Mouse (Mus musculus) cerebellum, postnatal 14 days (tissue): ENCODE data around the gene Tmem238.

ENCODE experiments used
- DNase-seq, 2 experiments: peaks; one replicate each; pipeline ENCODE4 v3.0.0; 2021; ENCODE audit warnings: mixed read lengths in 2 of 2

The Tmem238 gene

DNA sequence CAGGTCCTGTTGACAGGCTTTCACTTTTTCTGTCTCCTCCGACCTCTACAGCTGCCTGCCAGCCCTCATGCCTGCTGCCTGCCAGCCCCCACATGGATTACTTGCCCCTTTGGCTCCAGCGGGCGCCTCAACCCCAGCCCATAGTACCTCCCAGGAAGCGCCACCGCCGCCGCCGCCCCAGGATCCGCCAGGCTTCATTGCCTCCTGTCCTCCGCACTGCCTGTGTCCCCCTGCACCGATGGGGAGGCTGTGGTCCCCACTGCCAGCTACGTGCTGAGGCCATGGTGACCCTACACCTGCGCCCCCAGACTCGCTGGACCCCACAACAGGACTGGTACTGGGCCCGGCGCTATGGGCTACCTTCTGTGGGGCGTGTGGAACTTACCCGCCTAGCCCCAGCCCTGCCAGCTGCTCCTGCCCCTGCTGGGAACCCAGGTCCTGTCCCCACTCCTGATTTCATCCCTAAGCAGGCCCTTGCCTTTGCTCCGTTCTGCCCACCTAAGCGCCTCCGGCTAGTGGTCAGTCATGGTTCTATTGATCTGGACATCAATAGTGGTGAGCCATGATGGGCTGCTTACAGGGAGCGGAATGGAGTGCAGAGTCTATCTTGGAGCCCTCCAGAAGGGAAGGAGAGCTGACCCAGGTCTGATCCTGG, 43.0 kb downstream of the Tmem238 start:
- DNase-seq = no peak

DNA sequence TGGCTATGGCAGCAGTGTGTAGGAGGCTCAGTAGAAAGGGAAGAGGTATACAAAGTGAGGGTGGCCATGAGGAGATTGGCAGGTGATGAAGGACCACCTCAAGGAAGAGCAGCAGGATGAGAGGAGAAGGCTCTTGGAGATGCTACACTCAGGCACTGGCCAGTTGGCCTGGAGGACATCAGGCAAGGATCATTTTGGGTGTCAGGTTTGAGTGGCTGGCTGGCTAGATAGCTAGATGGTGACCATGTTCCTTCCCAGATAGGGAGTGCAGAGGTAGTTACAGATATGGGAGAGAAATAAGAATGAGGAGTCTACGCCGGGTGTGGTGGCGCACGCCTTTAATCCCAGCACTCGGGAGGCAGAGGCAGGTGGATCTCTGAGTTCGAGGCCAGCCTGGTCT, 44.6 kb downstream of the Tmem238 start:
- no peak for DNase-seq

DNA sequence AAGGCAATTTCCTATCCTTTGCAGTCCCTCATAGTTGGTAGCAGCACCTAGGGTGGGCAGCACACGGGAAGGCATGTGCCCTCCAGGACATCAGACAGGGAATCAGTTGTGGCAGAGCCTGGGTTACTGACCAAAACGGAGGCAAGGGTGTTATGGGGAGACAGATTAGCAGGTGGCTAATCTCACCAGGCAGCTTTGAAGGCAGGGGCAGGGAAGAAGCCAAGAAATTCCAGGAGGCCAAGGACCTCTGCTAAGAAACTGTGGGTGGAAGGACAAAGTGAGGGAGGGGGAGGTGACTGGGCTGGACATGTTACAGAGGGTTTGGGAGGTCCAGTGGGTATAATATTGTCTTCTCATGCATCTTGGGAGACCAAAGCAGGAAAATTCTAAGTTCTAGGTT, 46.1 kb downstream of the Tmem238 start:
- DNase-seq = no peak

DNA sequence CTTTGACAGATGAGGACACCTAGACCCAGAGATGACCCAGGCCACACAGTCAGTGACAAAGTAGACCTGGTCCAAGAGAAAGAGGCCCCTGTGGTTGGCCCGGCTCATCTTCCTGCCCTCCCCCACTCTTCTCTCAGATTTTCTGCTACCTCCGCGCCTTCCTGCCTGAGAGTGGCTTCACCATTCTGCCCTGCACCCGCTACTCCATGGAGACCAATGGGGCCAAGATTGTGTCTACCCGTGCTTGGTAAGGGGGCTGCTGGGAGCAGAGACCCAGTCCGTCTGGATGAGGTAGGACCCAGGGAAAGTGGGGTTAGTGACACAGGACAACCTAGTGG, 47.0 kb downstream of the Tmem238 start:
- DNase-seq = no peak

DNA sequence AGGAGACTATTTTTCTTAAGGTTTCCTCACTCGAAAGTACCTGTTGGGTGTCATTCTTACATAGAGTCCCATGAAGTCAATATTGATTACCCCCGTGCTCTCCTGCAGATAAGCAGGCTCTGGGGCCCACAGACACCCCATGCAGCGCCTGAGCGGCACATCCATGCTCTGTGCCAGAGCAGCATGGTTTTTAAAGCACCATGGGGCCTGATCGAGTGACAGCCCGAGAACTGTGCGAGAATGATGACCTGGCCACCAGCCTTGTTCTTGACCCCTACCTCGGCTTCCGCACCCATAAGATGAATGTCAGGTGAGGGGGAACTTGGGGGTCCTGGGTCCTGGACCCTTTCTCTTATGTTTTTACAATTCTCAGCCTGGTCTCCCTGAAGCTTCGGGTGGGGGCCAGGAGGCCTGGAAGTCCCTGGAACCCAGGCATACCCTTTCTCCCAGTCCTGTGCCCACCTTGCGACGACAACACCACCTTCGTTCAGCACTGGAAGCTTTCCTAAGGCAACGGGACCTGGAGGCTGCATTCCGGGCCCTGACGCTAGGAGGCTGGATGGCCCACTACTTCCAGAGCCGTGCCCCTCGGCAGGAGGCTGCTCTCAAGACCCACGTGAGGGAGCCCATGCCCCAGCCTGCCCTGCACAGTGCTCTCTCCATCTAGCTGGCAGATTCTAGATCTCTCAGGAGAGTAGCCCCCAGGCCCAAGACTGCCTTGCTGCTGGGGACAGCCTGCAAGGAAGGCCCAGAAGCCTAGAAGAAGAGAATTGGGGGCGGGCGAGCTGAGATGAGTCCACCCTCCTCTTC, 47.6 kb downstream of the Tmem238 start:
- DNase-seq = peak; percentile 35 to 36

DNA sequence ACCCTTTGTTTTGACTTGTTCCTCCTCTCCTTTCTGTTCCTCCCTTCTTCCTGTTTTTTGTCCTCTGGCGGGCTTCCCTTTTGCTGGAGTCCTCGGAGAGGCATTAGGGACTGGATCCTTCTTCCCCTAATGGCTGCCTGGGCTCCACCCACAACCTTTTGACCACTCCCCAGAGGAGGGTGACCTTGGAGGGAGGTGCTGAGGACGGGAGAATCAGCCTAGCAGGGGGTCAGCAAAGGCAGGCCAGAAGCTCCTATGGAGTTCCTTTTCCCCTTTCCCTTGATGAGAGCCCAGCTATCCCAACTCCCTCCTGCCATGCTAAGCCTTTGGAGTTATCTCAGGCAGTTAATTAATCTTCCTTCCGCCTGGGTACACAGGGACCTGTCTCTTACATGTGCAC, 48.3 kb downstream of the Tmem238 start:
- peak; percentile 80 to 81 for DNase-seq

DNA sequence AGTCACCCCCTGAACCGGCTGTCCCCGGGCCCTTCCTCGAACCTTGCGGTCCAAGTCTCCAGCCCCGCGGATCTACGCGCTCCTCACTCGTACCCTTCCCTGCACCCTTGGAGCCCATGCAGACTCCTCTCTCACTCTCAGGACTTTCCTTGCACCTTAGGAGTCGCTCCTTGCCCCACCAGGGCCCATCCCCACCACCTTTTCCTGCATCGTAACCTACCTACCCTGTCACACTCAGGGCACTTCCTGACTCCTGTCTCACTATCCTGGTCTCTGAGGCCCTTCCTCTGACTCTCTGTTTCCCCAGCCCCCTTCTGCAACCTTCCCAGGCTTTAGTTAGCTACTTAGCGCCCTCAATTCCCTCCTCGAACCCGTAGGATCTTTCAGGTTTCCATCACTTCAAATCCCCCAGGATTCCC, 49.1 kb downstream of the Tmem238 start:
- no peak for DNase-seq

DNA sequence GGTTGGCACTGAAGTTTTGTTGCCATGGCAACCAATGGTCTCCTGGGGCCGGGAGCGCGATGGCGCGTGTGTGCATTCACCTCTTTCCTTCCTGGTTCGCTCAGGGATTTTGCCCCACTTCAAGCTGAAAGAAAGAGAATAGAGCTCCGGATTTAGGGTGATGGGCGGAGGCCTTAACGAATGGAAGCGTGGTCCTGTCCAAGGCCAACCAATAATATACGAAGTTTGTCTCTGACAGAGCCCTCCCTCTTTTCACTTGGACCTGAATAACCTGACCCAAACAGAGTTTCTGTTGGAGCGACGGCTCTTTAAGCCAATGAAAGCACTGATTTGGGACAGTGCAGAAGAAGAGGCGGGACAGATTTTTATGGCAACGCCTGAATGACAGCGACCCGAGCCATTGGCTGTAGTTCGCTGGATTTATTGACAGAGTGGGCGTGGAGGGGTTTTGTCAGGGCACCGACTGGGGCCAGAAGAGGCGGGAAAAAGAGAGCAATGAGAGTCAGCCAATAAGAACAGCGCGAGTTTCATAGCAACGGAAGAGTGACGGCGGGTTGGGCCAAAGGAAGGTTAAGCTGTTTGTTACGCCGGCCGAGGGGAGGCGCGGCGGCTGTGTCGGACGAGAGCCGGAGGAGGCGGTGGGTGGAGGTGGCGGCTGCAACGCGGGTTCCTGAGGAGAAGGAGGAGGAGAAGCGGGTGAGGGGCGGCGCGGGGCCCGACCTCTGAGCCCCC, 49.7 kb downstream of the Tmem238 start, which contains the start of gene Kmt5c:
Gene Kmt5c (plus strand): TSS at position 572 of the 732 bp plus-strand sequence.
- peak; percentile 98 for DNase-seq

DNA sequence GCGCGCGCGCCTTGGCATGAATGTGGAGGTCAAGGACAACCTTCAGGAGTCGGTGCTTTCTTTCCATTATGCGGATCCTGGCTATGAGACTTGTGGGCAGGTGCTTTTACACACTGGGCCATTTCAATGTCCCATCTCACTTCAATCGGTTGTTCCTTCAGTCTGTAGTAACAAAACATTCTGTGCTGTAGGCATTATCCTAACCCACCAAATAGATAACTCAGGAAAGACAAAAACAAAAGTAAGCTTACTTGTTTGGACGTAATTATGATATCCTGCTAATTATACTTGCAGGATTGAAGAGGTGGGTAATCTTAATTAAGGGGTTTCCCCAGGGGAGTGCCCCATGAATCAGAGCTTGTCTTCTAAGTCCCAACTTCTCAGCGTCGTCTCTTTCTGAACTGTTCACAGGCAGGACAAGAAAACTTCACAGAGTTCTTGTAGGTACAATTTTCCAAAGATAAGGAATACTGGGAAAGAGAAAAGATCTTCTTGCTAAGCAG, 50.4 kb downstream of the Tmem238 start:
- DNase-seq = peak in 1 of 2 experiments; percentile 23
